Mouse (Mus musculus) CD8-positive naive resting alpha-beta T cell, adult 2 months (primary cell): ENCODE measurements around the gene 1700020D05Rik.

Source experiments
- DNase-seq, 2 experiments: peaks; one replicate each; pipeline ENCODE4 v3.0.0; 2022; ENCODE audit warnings: low read depth in 2 of 2, low spot score in 2 of 2

1700020D05Rik gene

GRCm38 (mm10) chr19:5455568-5455967 lies 48.0 kb downstream of the 1700020D05Rik start:
- DNase-seq, result no peak

- no peak for DNase-seq
Measured at GRCm38 (mm10) chr19:5455037-5455436, 48.5 kb downstream of the 1700020D05Rik start.
